12 mouse cellular contexts compared by ENCODE assay signal in genomic region chr5:119321368-119322144, GRCm38 (mm10).
A peak's percentile ranks its signal among the peaks of the same experiment; 100 is the strongest.
DNase-seq lines count a peak whose midpoint lies in the region; ATAC-seq and TF ChIP-seq lines count a peak whose summit lies in the region.
"Had no signal": no experiment of that assay in that cellular context is flagged by ENCODE, and none has a peak within 500 bp of the region (broad histone marks: within the 10 kb centered on the region; RNA-seq: fewer than 3 reads in every experiment).

No protein-coding gene starts in this region.

- 8% methylated on average over 10 of the region's 10 CpGs for WGBS in bone marrow, adult 2 months
- 62% methylated on average over 10 of the region's 10 CpGs for WGBS in lung, embryonic 16.5 days

- peak; percentile 93 to 96 for ATAC-seq in hematopoietic stem cell, adult 5-6 weeks (replicated peaks in 1 of 2; ENCODE audit: insufficient read depth in 1 of 2, low FRiP score in 2 of 2, low TSS enrichment in 1 of 2, low read depth in 1 of 2, poor library complexity in 2 of 2, severe bottlenecking in 2 of 2)
- 0 out of 2 replicates have a peak, but pooled peaks have one; percentile 40 for ATAC-seq in lung, embryonic 16.5 days (ENCODE audit: low read depth)
- peak; percentile 83 for ATAC-seq in monocyte, adult 5-6 weeks (replicated peaks; ENCODE audit: insufficient number of reproducible peaks, low FRiP score, low TSS enrichment, poor library complexity, severe bottlenecking)
- ATAC-seq: forebrain, embryonic 16.5 days had no signal

- H3K4me1 ChIP-seq in bone marrow, adult 2 months (ENCODE audit: control insufficient read depth, insufficient read depth, low read length) = peaks cover 3% of the 10 kb centered on the region; the same call in 1 of the 2 replicates
- peaks cover 3% of the 10 kb centered on the region; the same call in 1 of the 2 replicates for H3K4me1 ChIP-seq in lung, embryonic 16.5 days (replicated peaks; ENCODE audit: control insufficient read depth, insufficient read depth, low read length)
- H3K4me1 ChIP-seq: stomach, embryonic 15.5 days had no signal

- no peak overlapping the region for H3K9ac ChIP-seq in lung, embryonic 16.5 days (ENCODE audit: low read length)
- H3K9ac ChIP-seq: stomach, embryonic 15.5 days had no signal

- no peak for TF ChIP-seq POLR2A in bone marrow, adult 2 months (IDR thresholded peaks at IDR 0.05; ENCODE audit: borderline replicate concordance, control insufficient read depth, low read depth, low read length)

- H3K4me3 ChIP-seq in bone marrow, adult 2 months (replicated peaks; ENCODE audit: control insufficient read depth, low read depth, low read length) = peak overlapping the region; percentile 65
- H3K4me3 ChIP-seq in lung, embryonic 16.5 days (ENCODE audit: low read length) = no peak overlapping the region
- H3K4me3 ChIP-seq: stomach, embryonic 15.5 days had no signal

- H3K9me3 ChIP-seq in lung, embryonic 16.5 days (ENCODE audit: control insufficient read depth, low read length) = no peaks in the 10 kb centered on the region
- H3K9me3 ChIP-seq: stomach, embryonic 15.5 days had no signal

- no peaks in the 10 kb centered on the region for H3K27me3 ChIP-seq in lung, embryonic 16.5 days (ENCODE audit: control insufficient read depth, insufficient read depth, low read depth, low read length)
- H3K27me3 ChIP-seq: stomach, embryonic 15.5 days had no signal

- peak overlapping the region; percentile 93 for H3K27ac ChIP-seq in bone marrow, adult 2 months (ENCODE audit: control insufficient read depth, insufficient read depth, low read depth, low read length, poor library complexity)
- no peak overlapping the region; the same call in 1 of the 2 replicates for H3K27ac ChIP-seq in lung, embryonic 16.5 days (ENCODE audit: low read length)
- H3K27ac ChIP-seq: stomach, embryonic 15.5 days had no signal

- no peak for DNase-seq in layer of hippocampus, adult 11-12 months (ENCODE audit: low spot score)
- DNase-seq in urinary bladder, postnatal 4 days (ENCODE audit: low spot score in 2 of 2) = no peak
- DNase-seq in frontal cortex, postnatal 36 days (ENCODE audit: low spot score in 2 of 2) = no peak
- DNase-seq: cerebellum, adult 9-11 months; gastrocnemius, postnatal 36 days; kidney, postnatal 4 days had no signal

- no peak overlapping the region for H3K4me2 ChIP-seq in lung, embryonic 16.5 days (ENCODE audit: low read depth, low read length)
- H3K4me2 ChIP-seq: stomach, embryonic 15.5 days had no signal

- H3K36me3 ChIP-seq in lung, embryonic 16.5 days (ENCODE audit: control insufficient read depth, insufficient read depth, low read length) = no peaks in the 10 kb centered on the region
- H3K36me3 ChIP-seq: stomach, embryonic 15.5 days had no signal

- TF ChIP-seq CTCF in bone marrow, adult 2 months (IDR thresholded peaks at IDR 0.05; ENCODE audit: control insufficient read depth, insufficient read depth, low read length) = no peak

Comparison
In these comparisons a context has a peak if more than half of its experiments do, and no peak if none do; other contexts are left out.
1. ATAC-seq: peak in every context shown above with its lines; median percentile 94 in hematopoietic stem cell, adult 5-6 weeks; 83 in monocyte, adult 5-6 weeks; 40 in lung, embryonic 16.5 days.